Mouse (Mus musculus): Measurements from ENCODE around the gene Selenok.

- TF ChIP-seq CTCF (conservative IDR thresholded peaks at IDR 0.05; ENCODE audit: insufficient read depth, insufficient read length, low read depth, low read length) (no peak), POLR2A (IDR thresholded peaks at IDR 0.05; ENCODE audit: low read depth, low read length) (no peak)
These were observed 18.0 kb downstream of the Selenok start for GRCm38 (mm10) chr14:29986096-29986495.
